Mouse (Mus musculus) CD4-positive naive resting alpha-beta T cell, adult 76 days (primary cell): ENCODE measurements around the gene Ranbp10. TPM values are rescaled to one million over a fixed set of nuclear protein-coding genes. Genes with fewer than 3 reads are reported as not detected.

Experiments used
- total RNA-seq: library from RNA; stranded (reverse); gene quantifications from one replicate; pipeline ENCODE4 v1.2.4, GENCODE M21; 2023

Gene Ranbp10
- 141 TPM for total RNA-seq

DNA sequence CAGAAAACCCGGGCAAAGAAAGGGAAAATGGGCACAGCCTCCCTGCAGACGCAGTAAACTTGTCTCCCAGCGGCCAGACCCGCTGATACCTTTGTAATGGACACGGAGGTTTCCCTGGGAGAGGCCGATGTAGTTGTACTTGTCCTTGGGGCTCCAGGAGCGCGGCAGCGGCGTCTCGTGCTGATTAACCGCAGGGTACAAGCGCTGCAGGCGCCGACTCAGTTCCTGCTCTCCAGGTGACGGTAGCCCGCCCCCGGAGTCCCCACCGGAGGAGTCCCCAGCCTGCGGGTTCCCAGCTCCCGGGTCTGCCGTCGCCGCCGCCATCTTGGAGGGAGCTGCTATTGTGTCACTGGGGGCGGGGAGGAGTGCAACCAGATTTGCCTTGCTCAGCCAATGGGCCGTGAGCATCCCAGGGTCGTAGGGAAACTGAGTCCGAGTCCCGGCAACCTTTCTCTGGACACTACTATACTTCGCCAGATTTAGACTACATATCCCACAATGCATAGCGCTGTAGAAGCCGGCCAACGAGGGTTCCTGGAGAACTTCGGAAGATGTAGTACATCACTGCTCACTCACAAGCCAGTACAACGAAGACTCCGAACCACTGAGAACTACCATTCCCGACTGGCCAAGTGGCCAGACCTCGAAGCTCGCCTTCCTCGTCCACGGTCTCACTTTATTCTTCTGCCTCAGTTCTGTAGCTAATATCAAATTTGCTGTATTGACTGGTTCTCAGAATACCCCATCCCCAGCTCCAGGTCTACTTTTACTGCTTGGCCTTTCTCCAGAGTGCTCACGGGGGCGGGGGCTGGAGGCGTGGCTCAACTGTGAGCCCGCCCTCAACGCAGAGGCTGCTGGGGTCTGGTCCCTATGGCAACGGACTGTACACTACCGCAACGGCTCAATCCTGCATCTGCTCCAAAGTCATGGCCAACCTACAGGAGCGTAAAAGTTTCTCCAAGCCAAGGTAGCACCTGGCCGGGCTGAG is at the start of gene Ranbp10, which contains the start of gene Tsnaxip1:
Ranbp10 (minus strand) TSS at position 490 of the 988 bp plus-strand sequence.
Tsnaxip1 (plus strand) TSS at position 871 of the 988 bp plus-strand sequence.

DNA sequence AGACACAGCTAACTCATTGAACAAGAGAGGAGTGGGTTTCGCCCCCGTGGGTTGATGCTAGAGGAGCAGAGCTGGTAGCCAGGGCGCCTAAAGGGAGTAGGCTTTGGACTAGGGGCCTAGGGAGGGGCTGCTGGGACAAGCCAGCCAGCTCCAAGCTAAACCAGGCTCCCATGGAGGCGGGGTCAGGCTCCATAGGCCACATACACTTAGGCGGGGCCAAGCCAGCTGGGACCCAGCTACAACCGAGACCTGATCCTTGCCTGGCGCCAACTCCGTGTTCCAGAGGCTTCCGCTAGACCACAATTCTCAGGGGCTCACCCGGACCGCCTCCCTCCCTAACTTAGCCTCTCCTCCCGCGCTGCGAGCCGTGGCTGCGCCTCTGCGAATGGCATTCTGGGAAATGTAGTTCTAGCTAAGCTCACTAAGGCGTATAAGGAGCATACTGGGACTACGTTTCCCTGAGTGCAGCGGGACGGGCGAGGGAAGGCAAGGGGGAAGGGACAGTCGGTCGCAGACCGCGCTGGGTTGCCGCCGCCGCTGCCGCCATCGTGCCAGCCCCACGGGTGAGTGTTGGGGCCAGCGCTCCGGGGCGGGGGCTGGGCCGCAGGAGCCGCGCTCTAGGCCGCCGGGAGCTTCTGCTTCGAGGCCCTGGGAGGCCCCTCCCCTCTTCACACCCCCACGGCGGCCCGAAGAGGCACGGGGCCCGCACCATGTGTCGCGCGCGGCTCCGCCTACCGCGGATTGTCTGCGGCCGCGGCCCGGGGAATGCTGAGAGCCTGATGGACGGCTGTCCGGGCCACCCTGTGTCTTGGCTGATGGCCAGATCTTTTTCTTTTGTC is 33.2 kb upstream of the Ranbp10 start, which contains the start of gene Nutf2:
Nutf2 (plus strand) TSS at position 438 of the 839 bp plus-strand sequence.

DNA sequence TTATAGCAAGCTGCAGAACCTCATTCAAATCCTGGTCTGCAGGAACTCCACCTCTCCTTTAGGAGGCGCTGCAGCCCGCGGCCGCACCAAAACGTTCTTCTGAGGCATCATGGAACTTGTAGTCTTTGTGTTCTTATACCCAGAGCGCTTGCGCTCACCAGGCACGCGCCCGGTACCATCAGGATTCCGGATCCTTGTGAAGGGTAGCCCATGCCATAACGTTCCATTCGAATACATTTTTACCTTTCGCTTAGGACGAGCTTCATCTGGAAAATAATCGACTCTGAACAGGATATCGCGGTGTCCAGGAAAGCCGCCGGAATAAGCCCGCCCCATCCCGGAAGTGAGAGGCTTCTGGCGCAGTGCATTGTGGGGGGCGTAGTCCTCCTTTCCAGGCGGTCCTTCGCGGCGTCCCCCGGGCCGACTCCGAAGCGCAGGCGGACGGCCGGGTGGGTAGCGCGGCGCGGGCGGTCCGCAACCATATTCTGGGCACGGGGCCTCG is 27.6 kb upstream of the Ranbp10 start, which contains the start of gene Thap11:
Thap11 (plus strand) TSS at position 418 of the 502 bp plus-strand sequence.

DNA sequence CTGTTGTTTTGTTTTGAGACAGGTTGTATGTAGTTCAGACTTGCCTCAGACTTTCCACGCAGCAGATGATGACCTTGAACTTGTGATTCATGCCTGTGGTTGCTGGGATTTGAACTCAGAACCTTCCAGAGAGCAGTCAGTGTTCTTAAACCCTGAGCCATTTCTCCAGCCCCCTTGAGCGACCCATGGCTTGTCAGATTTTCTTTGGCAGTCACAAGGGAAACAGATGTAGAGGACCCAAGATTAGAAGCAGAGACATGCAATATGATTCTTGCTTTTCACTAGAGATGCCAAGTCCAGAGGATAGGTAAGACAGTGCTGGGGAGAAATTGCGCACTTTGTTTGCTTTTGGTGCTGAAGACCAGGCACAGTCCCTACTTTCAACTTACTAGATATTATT is 26.0 kb upstream of the Ranbp10 start, which contains the start of gene Cenpt:
Cenpt (minus strand) TSS at position 101 of the 400 bp plus-strand sequence.

DNA sequence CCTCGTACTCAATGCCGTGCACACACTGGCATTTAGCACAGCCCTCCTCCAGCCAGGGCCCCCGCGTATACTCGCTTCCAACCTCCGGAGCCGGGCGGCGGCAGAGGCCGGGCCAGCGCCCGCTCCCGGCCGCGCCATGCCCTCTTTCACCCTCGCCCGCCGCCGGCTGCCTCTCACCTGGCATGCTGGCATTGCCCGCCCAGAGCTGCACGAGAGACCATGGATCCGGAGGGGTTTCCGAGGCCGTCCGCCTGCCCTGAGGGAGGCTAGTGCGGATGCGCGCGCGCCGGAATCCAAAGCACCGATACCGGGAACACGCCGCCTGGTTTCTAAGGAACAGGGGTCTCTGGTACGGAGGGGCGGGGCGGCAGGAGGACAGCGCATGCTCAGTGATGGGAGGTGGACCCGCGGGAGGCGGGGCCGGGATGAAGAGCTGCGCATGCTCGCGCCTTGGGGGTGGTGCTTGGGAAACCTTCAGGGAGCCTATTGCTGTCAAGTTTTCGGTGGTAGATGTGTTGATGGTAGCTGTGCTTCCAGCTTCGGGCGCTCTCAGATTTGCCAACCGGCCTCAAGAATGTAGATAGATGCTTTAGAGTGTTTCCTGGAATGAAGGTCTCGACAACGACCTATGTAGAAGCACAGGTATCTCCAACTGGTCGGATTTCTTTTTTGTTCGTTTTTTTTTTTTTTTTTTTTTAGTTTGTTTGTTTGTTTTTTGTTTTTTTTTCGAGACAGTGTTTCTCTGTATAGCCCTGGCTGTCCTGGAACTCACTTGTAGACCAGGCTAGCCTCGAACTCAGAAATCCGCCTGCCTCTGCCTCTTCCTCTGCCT is 68.7 kb downstream of the Ranbp10 start, which contains the start of gene Gfod2:
Gfod2 (minus strand) TSS at position 388 of the 832 bp plus-strand sequence.

Other genes starting within 250 kb of the Ranbp10 start
- gene Ripor1, start 222.1 kb downstream of the Ranbp10 start, total RNA-seq: 19.3 TPM
- gene Ctcf, start 190.8 kb downstream of the Ranbp10 start, total RNA-seq: 147 TPM
- not detected for gene Agrp, start 190.0 kb downstream of the Ranbp10 start, total RNA-seq
- 141 TPM for gene Carmil2, start 141.1 kb downstream of the Ranbp10 start, total RNA-seq
- 53.3 TPM for gene Acd, start 126.2 kb downstream of the Ranbp10 start, total RNA-seq
- gene Pard6a, start 126.2 kb downstream of the Ranbp10 start, total RNA-seq: 8.4 TPM
- not detected for gene 4933405L10Rik, start 119.7 kb downstream of the Ranbp10 start, total RNA-seq
- gene Enkd1, start 119.1 kb downstream of the Ranbp10 start, total RNA-seq: 1.3 TPM
- gene Gfod2, start 68.7 kb downstream of the Ranbp10 start, total RNA-seq: 2.9 TPM
- gene Tsnaxip1, start 381 bp upstream of the Ranbp10 start, total RNA-seq: not detected
- gene Cenpt, start 25.9 kb upstream of the Ranbp10 start, total RNA-seq: 30.7 TPM
- 15.0 TPM for gene Thap11, start 27.8 kb upstream of the Ranbp10 start, total RNA-seq
- gene Nutf2, start 33.2 kb upstream of the Ranbp10 start, total RNA-seq: 23.4 TPM
- gene Edc4, start 53.5 kb upstream of the Ranbp10 start, total RNA-seq: 92.0 TPM
- gene Nrn1l, start 66.2 kb upstream of the Ranbp10 start, total RNA-seq: 1.1 TPM
- gene Pskh1, start 73.1 kb upstream of the Ranbp10 start, total RNA-seq: 21.4 TPM
- gene Ctrl, start 106.5 kb upstream of the Ranbp10 start, total RNA-seq: 3.2 TPM
- gene Psmb10, start 111.1 kb upstream of the Ranbp10 start, total RNA-seq: 123 TPM
- gene Lcat, start 116.0 kb upstream of the Ranbp10 start, total RNA-seq: not detected
- 11.3 TPM for gene Slc12a4, start 138.7 kb upstream of the Ranbp10 start, total RNA-seq
- not detected for gene Dpep3, start 152.1 kb upstream of the Ranbp10 start, total RNA-seq
- gene Dus2, start 164.0 kb upstream of the Ranbp10 start, total RNA-seq: 11.4 TPM
- not detected for gene Dpep2nb, start 178.6 kb upstream of the Ranbp10 start, total RNA-seq
- gene Ddx28, start 184.5 kb upstream of the Ranbp10 start, total RNA-seq: 5.6 TPM
- gene Nfatc3, start 231.5 kb upstream of the Ranbp10 start, total RNA-seq: 181 TPM